Mouse (Mus musculus): ENCODE data around the gene Mmd2. TPM values are rescaled to one million over a fixed set of nuclear protein-coding genes. Genes with fewer than 3 reads are reported as not detected.

The Mmd2 gene
- polyA plus RNA-seq, 1 experiment from 2014 or later = 2.2 TPM

DNA sequence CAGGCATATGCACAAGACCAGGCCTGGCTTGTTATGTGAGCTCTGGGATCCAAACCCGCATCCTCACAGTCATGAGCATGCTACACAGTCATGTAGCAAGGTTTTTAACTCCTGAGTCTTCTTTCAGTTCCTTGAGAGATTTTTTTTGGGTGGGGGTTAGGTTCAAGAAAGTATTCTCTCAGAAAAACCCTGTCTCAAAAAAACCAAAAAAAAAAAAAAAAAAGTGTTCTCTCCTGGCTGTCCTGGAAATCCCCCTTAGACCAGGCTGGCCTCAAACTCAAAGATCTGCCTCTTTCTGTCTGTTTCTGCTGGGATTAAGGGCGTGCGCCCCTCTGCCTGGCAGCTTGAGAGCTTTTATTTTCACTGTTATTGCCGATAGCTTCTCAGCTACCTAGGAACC is 73.2 kb downstream of the Mmd2 start:
- Histone ChIP-seq H3K4me3 (no peak overlapping the region), H3K4me1 (no peaks in the 10 kb centered on the region), H3K27ac (no peak overlapping the region), H3K9ac (no peak overlapping the region), H3K36me3 (no peaks in the 10 kb centered on the region), H3K27me3 (peaks cover 9% of the 10 kb centered on the region), H3K9me3 (no peaks in the 10 kb centered on the region), H3K4me2 (replicated peaks) (no peak overlapping the region)
- ATAC-seq (ENCODE audit: low FRiP score, low read depth) = no peak
- 59% methylated on average over 4 of the region's 4 CpGs for WGBS

DNA sequence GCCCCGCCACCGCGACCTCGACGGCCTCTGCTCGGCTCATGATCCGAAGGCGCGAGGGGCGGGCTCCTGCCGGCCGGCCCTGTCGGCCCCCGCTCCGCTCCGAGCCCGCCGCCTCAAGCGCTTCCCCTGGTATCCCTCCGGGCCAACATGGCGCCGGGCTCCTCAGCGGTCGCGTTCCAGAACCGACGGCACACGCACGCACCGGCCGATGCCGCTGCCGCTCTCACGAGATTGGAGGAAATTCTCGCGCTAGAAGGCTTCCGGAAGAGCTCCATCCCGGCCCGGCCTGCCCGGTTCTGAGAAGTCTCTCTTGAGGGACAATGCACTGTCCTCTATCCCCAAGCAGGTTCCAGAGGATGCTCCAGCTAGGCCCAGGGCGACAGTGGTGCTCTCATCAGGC is 78.7 kb downstream of the Mmd2 start, which contains the start of gene Papolb:
Papolb (minus strand) TSS at position 162 of the 400 bp plus-strand sequence.
- H3K9ac ChIP-seq = peak within 1 kb of the TSS; percentile 35; the same call in 1 of the 2 replicates
- no peaks in the 10 kb centered on the region for H3K4me1 ChIP-seq
- peak within 1 kb of the TSS; percentile 26 for H3K4me3 ChIP-seq
- H3K4me2 ChIP-seq (replicated peaks) = peak within 1 kb of the TSS; percentile 48
- WGBS = 39% methylated on average over 41 of the region's 41 CpGs
- no peak for ATAC-seq (ENCODE audit: low FRiP score, low read depth)
- H3K36me3 ChIP-seq = no peaks in the 10 kb centered on the region
- peaks cover 35% of the 10 kb centered on the region for H3K27me3 ChIP-seq
- H3K27ac ChIP-seq = no peak within 1 kb of the TSS
- H3K9me3 ChIP-seq = no peaks in the 10 kb centered on the region

DNA sequence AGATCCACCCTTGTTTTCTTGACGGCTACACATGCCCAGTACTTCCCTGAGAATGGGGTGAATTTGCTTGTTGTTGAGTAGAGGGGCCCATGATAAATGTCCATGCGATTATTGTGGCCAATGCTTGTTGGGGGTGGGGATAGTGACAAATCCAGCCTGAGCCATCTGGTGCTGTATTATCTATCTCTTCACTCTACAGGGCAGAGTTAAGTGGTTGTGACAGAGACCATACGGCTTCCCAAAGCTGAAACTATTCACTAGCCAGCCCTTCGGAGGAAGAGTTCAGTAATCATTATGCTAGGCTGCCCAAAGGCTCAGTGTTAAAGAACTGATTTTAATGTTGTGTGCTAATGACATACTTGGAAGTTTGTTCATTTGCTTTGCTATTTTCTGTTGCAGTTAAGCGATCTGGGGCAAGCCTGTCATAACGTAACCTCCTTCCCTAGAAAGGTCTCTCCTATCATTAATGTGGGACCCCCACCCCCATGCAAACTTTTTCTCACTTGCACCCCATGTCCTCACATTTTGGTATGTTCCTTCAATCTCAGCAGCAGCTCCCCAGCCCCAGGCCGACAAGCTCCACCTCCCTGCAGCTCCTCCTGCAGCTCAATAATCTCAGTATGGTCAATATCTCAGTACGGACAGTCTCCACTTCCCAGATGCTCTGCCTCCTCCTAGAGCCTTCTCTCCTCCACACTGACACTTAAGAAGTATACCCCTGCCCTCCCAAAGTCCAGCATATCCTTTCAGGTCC is 83.7 kb downstream of the Mmd2 start:
- Histone ChIP-seq H3K27me3 (peaks cover 21% of the 10 kb centered on the region), H3K36me3 (no peaks in the 10 kb centered on the region), H3K9ac (no peak overlapping the region), H3K4me2 (replicated peaks) (no peak overlapping the region), H3K4me3 (no peak overlapping the region), H3K4me1 (no peaks in the 10 kb centered on the region), H3K9me3 (no peaks in the 10 kb centered on the region), H3K27ac (no peak overlapping the region)
- WGBS = 80% methylated on average over 8 of the region's 8 CpGs
- no peak for ATAC-seq (ENCODE audit: low FRiP score, low read depth)

DNA sequence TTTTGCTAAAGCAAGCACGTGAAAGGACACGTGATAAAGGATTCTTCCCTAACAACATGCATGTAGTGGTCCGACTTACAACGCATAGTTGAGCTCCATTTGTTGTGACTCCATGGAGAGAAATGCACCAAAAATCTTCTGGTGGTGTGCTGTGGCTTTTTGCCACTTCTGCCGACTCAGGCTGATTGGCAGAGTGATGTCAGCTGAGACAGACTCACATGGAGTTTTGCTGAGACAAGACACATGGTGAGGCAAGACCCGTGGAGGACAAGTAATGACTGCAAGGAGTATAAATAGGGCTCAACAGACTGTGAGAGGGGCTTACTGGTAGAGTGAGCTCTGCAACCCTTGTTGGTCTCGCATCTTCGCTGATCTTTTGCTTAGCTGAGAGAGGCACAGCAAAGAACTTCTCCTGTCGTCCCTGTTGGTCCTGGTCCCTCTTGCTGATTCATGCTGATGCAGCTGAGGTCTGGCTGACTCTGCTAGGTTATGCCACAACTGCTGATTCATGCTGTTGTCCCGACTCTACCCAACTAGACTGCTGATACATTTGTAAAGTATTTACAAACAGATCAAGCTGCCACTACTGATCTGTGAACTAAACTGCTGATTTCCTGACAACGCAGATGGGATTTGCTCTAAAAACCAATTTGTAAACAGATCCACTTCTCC is 87.3 kb downstream of the Mmd2 start:
- H3K9ac ChIP-seq = no peak overlapping the region
- H3K4me3 ChIP-seq = no peak overlapping the region
- H3K27ac ChIP-seq = no peak overlapping the region

DNA sequence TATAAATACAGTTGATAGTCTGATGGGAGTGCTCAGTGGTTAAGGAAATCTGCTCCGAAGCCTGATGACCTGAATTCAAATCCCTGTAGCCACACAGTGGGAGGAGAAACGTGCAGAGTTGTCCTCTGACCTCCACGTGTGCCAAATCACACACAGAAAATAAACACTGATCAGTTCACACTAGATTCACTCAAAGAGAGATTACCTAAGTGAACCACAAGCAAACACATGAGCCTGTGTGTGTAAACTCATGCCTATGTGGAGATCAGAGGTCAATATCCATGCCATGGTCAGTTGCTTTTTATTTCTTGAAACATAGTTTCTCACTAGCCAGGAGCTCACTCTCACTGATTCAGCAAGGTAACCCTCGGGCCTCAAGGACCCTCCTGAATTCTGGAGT is 88.2 kb downstream of the Mmd2 start:
- no peaks in the 10 kb centered on the region for H3K9me3 ChIP-seq
- 0 out of 2 replicates have a peak, but pooled peaks cover 14% of the 10 kb centered on the region for H3K4me1 ChIP-seq
- ATAC-seq (ENCODE audit: low FRiP score, low read depth) = no peak
- no peak overlapping the region for H3K4me3 ChIP-seq
- WGBS = 82% methylated on average over 4 of the region's 4 CpGs
- H3K36me3 ChIP-seq = no peaks in the 10 kb centered on the region
- H3K27me3 ChIP-seq = no peaks in the 10 kb centered on the region
- H3K4me2 ChIP-seq (replicated peaks) = no peak overlapping the region
- H3K9ac ChIP-seq = no peak overlapping the region
- no peak overlapping the region for H3K27ac ChIP-seq

More for the DNA sequence above, 87.3 kb downstream of the Mmd2 start:
- Histone ChIP-seq H3K9me3 (no peaks in the 10 kb centered on the region), H3K27me3 (no peaks in the 10 kb centered on the region), H3K4me1 (0 out of 2 replicates have a peak, but pooled peaks cover 14% of the 10 kb centered on the region), H3K36me3 (no peaks in the 10 kb centered on the region), H3K4me2 (replicated peaks) (no peak overlapping the region)
- ATAC-seq (ENCODE audit: low FRiP score, low read depth) = no peak
- WGBS = 87% methylated on average over 11 of the region's 11 CpGs

DNA sequence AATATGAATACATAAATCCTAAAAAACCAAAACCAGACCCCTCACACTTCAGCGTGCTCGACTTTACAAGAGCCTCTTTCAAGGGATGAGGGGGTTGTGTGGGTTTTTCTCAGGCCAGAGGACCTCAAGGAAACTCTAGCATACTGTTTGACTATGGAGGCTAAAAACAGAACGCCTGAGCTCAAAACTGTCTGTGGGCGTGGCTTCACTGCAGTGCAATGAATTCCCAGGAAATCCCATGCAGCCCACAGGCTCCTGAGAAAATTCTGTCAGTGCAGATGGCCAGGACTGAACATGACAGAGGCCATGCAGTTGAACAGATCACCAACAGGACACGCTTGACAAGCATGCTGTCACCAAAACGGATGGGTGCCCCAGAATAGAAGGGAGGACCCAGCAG is 89.6 kb downstream of the Mmd2 start:
- Histone ChIP-seq H3K27ac (0 out of 2 replicates have a peak overlapping the region, but pooled peaks have one; percentile 15), H3K36me3 (no peaks in the 10 kb centered on the region), H3K4me2 (replicated peaks) (no peak overlapping the region), H3K27me3 (no peaks in the 10 kb centered on the region), H3K4me1 (0 out of 2 replicates have a peak, but pooled peaks cover 14% of the 10 kb centered on the region), H3K4me3 (no peak overlapping the region), H3K9ac (no peak overlapping the region), H3K9me3 (no peaks in the 10 kb centered on the region)
- ATAC-seq (ENCODE audit: low FRiP score, low read depth) = no peak
- 56% methylated on average over 6 of the region's 6 CpGs for WGBS

Other genes starting within 250 kb of the Mmd2 start
- 6.3 and 6.6 TPM in 2 replicates for gene Foxk1, start 207.3 kb downstream of the Mmd2 start, polyA plus RNA-seq (2015; fragmentation: Nextera tagmentation; extraction: Ambion mirVana)
- 7.9 and 8.1 TPM in 2 replicates for gene Ap5z1, start 144.9 kb downstream of the Mmd2 start, polyA plus RNA-seq (2015; fragmentation: Nextera tagmentation; extraction: Ambion mirVana)
- gene Papolb, start 78.7 kb downstream of the Mmd2 start, polyA plus RNA-seq (2015; fragmentation: Nextera tagmentation; extraction: Ambion mirVana) = 0.15 TPM in 1 of 2 replicates, not detected in the other
- 4.3 and 4.8 TPM in 2 replicates for gene Radil, start 57.7 kb downstream of the Mmd2 start, polyA plus RNA-seq (2015; fragmentation: Nextera tagmentation; extraction: Ambion mirVana)
- 50.0 and 53.1 TPM in 2 replicates for gene Wipi2, start 18.9 kb upstream of the Mmd2 start, polyA plus RNA-seq (2015; fragmentation: Nextera tagmentation; extraction: Ambion mirVana)
- 9.0 and 10.6 TPM in 2 replicates for gene Slc29a4, start 83.7 kb upstream of the Mmd2 start, polyA plus RNA-seq (2015; fragmentation: Nextera tagmentation; extraction: Ambion mirVana)
- 37.4 and 37.7 TPM in 2 replicates for gene Tnrc18, start 208.9 kb upstream of the Mmd2 start, polyA plus RNA-seq (2015; fragmentation: Nextera tagmentation; extraction: Ambion mirVana)